Mouse (Mus musculus) right cerebral cortex, adult 2 months (tissue): ENCODE data around the gene Pramef17.
"Not testable (repeated sequence)": the region's sequence is repeated elsewhere in the genome, so short reads cannot be mapped to it uniquely, and the experiment has no call there.

ENCODE experiments used
- DNase-seq, 2 experiments: peaks; one replicate each; pipeline ENCODE4 v3.0.0; 2021 to 2022; ENCODE audit warnings: low spot score in 2 of 2

Gene Pramef17

GRCm38 (mm10) chr4:143994269-143994668, at the start of gene Pramef17:
Pramef17 (minus strand) TSS chr4:143994369.
- DNase-seq: not testable (repeated sequence)

- DNase-seq: peak; percentile 26 to 63
Observed at GRCm38 (mm10) chr4:143988126-143988525, 6.0 kb downstream of the Pramef17 start.

GRCm38 (mm10) chr4:143987475-143987941, 6.7 kb downstream of the Pramef17 start:
- peak; percentile 12 to 40 for DNase-seq

- DNase-seq: peak; percentile 17 to 30
Observed at GRCm38 (mm10) chr4:143985733-143986132, 8.4 kb downstream of the Pramef17 start.

- peak; percentile 7 to 15 for DNase-seq
Observed at GRCm38 (mm10) chr4:143985165-143985564, 9.0 kb downstream of the Pramef17 start.

- not testable (repeated sequence) for DNase-seq
Observed at GRCm38 (mm10) chr4:143983446-143983845, 10.7 kb downstream of the Pramef17 start.

GRCm38 (mm10) chr4:143966850-143967249, 27.3 kb downstream of the Pramef17 start, which contains the start of gene Gm13101:
Gm13101 (minus strand) TSS chr4:143966950.
- DNase-seq: not testable (repeated sequence)

GRCm38 (mm10) chr4:143950916-143951315, 43.3 kb downstream of the Pramef17 start, which contains the start of gene Pramef25:
Pramef25 (minus strand) TSS chr4:143951016.
- not testable (repeated sequence) for DNase-seq
